ENCODE assay signal across 26 mouse cellular contexts in the genomic region with DNA sequence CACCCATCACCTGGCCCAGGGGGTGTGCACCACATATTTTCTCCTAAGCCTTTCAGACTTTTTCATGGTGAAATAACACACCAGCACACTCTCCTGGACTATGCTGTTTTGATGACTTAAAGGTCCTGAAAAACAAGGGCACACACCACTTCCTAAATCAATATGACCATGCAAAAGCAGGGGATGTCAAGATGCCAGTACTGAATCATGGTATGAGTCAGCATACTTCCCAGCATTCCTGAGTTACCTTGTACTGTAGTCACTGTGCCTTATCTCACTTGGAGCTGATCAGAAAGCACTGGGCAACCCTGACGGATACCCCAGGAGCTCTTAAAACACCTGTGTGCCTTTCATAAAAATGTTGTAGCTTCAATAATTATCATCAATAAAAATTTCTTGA. TPM values are rescaled to one million over a fixed set of nuclear protein-coding genes. Genes with fewer than 3 reads are reported as not detected.
"Had no signal": no experiment of that assay in that cellular context is flagged by ENCODE, and none has a peak within 500 bp of the region (broad histone marks: within the 10 kb centered on the region; RNA-seq: fewer than 3 reads in every experiment).

No protein-coding gene starts in this region.

- H3K27me3 ChIP-seq: midbrain, embryonic 13.5 days; neural tube, embryonic 13.5 days; neural tube, embryonic 15.5 days had no signal

- H3K9ac ChIP-seq: liver, embryonic 14.5 days; lung, embryonic 14.5 days; midbrain, embryonic 13.5 days; neural tube, embryonic 13.5 days; neural tube, embryonic 15.5 days had no signal

- H3K27ac ChIP-seq: liver, embryonic 14.5 days; midbrain, embryonic 10.5 days; midbrain, embryonic 13.5 days; neural tube, embryonic 13.5 days; neural tube, embryonic 15.5 days had no signal

- H3K4me2 ChIP-seq: lung, embryonic 14.5 days; midbrain, embryonic 13.5 days; neural tube, embryonic 13.5 days; neural tube, embryonic 15.5 days had no signal

- H3K9me3 ChIP-seq: midbrain, embryonic 10.5 days; midbrain, embryonic 13.5 days; neural tube, embryonic 13.5 days; neural tube, embryonic 15.5 days had no signal

- H3K36me3 ChIP-seq: midbrain, embryonic 10.5 days; midbrain, embryonic 13.5 days; neural tube, embryonic 13.5 days; neural tube, embryonic 15.5 days had no signal

- ATAC-seq: midbrain, embryonic 13.5 days; midbrain, embryonic 16.5 days had no signal

- H3K4me1 ChIP-seq: midbrain, embryonic 10.5 days; midbrain, embryonic 13.5 days; neural tube, embryonic 13.5 days; neural tube, embryonic 15.5 days had no signal

- H3K4me3 ChIP-seq: midbrain, embryonic 10.5 days; midbrain, embryonic 13.5 days; myocyte; neural tube, embryonic 13.5 days; neural tube, embryonic 15.5 days had no signal

- DNase-seq: lung, postnatal 10 days; lung, postnatal 4 days; retina, postnatal 1 day; right cerebral cortex, adult 18-20 months; right cerebral cortex, postnatal 25 days; right cerebral cortex, postnatal 4 days; spleen, adult 18-20 months; thymus, adult 2 months; thymus, postnatal 25 days; thymus, postnatal 4 days had no signal

RNA-seq across cellular contexts. Expression of gene Gm20075, which starts 41.6 kb away (rescaled TPM):
- polyA plus RNA-seq: small intestine, adult 2 months had no signal

RNA-seq across cellular contexts. Expression of gene Gm17190, which starts 42.3 kb away (rescaled TPM):
- polyA plus RNA-seq: liver, embryonic 14.5 days; liver, embryonic 16.5 days; lung, embryonic 14.5 days; lung, embryonic 16.5 days; midbrain, embryonic 10.5 days; midbrain, embryonic 13.5 days; myocyte; neural tube, embryonic 11.5 days; small intestine, adult 2 months; stomach, embryonic 14.5 days; stomach, embryonic 16.5 days; testis, adult 2 months; thymus, adult 2 months; urinary bladder, adult 2 months had no signal
